Mouse (Mus musculus): ENCODE measurements around the gene U2af1l4.
A peak's percentile ranks its signal among the peaks of the same experiment; 100 is the strongest.

U2af1l4 gene

GRCm38 (mm10) chr7:30588676-30589434, 25.8 kb downstream of the U2af1l4 start, which contains the start of gene Kmt2b:
Gene Kmt2b, minus strand, starts transcription at chr7:30588726.
- peak; percentile 98 for DNase-seq

- peak; percentile 89 for DNase-seq
These were observed 26.6 kb downstream of the U2af1l4 start for GRCm38 (mm10) chr7:30589435-30590301.

- no peak for DNase-seq
These were observed 28.0 kb downstream of the U2af1l4 start for GRCm38 (mm10) chr7:30590927-30591604.

- no peak for DNase-seq
These were observed 28.5 kb downstream of the U2af1l4 start for GRCm38 (mm10) chr7:30591605-30591951.

- DNase-seq = no peak
These were observed 29.8 kb downstream of the U2af1l4 start for GRCm38 (mm10) chr7:30592772-30593423.

- no peak for DNase-seq
These were observed 30.7 kb downstream of the U2af1l4 start for GRCm38 (mm10) chr7:30593579-30594509.

GRCm38 (mm10) chr7:30594510-30595024, 31.5 kb downstream of the U2af1l4 start:
- no peak for DNase-seq

GRCm38 (mm10) chr7:30596093-30596492, 33.0 kb downstream of the U2af1l4 start:
- DNase-seq = no peak

- DNase-seq = no peak
These were observed 33.7 kb downstream of the U2af1l4 start for GRCm38 (mm10) chr7:30596811-30597210.

GRCm38 (mm10) chr7:30598786-30599185, 35.7 kb downstream of the U2af1l4 start, which contains the start of gene Zbtb32:
Gene Zbtb32, minus strand, starts transcription at chr7:30598909.
- DNase-seq = no peak

GRCm38 (mm10) chr7:30599933-30600353, 36.8 kb downstream of the U2af1l4 start:
- DNase-seq = peak; percentile 97

- DNase-seq = peak; percentile 64
These were observed 37.5 kb downstream of the U2af1l4 start for GRCm38 (mm10) chr7:30600651-30601050.

GRCm38 (mm10) chr7:30602583-30602982, 39.5 kb downstream of the U2af1l4 start:
- DNase-seq = peak; percentile 79

- no peak for DNase-seq
These were observed 41.3 kb downstream of the U2af1l4 start for GRCm38 (mm10) chr7:30604424-30604823.

GRCm38 (mm10) chr7:30604944-30605343, 41.8 kb downstream of the U2af1l4 start:
- DNase-seq = no peak

GRCm38 (mm10) chr7:30607706-30608309, 44.7 kb downstream of the U2af1l4 start:
- peak; percentile 74 for DNase-seq

GRCm38 (mm10) chr7:30608476-30608875, 45.4 kb downstream of the U2af1l4 start:
- no peak for DNase-seq

GRCm38 (mm10) chr7:30610043-30610442, 46.9 kb downstream of the U2af1l4 start:
- no peak for DNase-seq

GRCm38 (mm10) chr7:30612654-30613402, 49.7 kb downstream of the U2af1l4 start, which contains the start of gene Upk1a:
Gene Upk1a, minus strand, starts transcription at chr7:30612847.
- no peak for DNase-seq
